Mouse (Mus musculus) lung, embryonic 15.5 days (tissue): ENCODE measurements around the gene Ppih. TPM values are rescaled to one million over a fixed set of nuclear protein-coding genes. Genes with fewer than 3 reads are reported as not detected.

Source experiments
- ATAC-seq: fragments of 200-750 bp; cut with Nextera tagmentation; 2 replicates; pipeline ENCODE4 v1.8.0; 2017; ENCODE audit warnings: moderate number of reproducible peaks, borderline replicate concordance; ENCODE audit not compliant: low FRiP score, low TSS enrichment; ENCODE audit errors: extremely low read depth
- H3K27ac ChIP-seq: fragments of 300-500 bp; sonication (generic); 2 replicates; pipeline ENCODE4 v1.5.1; 2015; ENCODE audit warnings: moderate library complexity, mild to moderate bottlenecking, inconsistent platforms
- H3K27me3 ChIP-seq: fragments of 300-500 bp; sonication (generic); 2 replicates; pipeline ENCODE4 v1.6.1; 2015; ENCODE audit warnings: inconsistent platforms
- H3K36me3 ChIP-seq: fragments of 300-500 bp; sonication (generic); 2 replicates; pipeline ENCODE4 v1.6.1; 2015; ENCODE audit warnings: inconsistent platforms
- H3K4me1 ChIP-seq: fragments of 300-500 bp; sonication (generic); 2 replicates; pipeline ENCODE4 v1.6.1; 2015; ENCODE audit warnings: inconsistent platforms
- H3K4me2 ChIP-seq: fragments of 300-500 bp; sonication (generic); 2 replicates; pipeline ENCODE4 v1.6.1; 2015; ENCODE audit warnings: inconsistent platforms, mild to moderate bottlenecking, moderate library complexity
- H3K4me3 ChIP-seq: fragments of 300-500 bp; sonication (generic); 2 replicates; pipeline ENCODE4 v1.5.1; 2015; ENCODE audit warnings: mild to moderate bottlenecking, inconsistent platforms
- H3K9ac ChIP-seq: fragments of 300-500 bp; sonication (generic); 2 replicates; pipeline ENCODE4 v1.6.1; 2015; ENCODE audit warnings: inconsistent platforms
- H3K9me3 ChIP-seq: fragments of 300-500 bp; sonication (generic); 2 replicates; pipeline ENCODE4 v1.6.1; 2016; ENCODE audit warnings: inconsistent platforms
- whole genome bisulfite sequencing: fragments of 180-500 bp; shearing (Covaris S2); methylation state at CpG from one replicate; pipeline ENCODE4 v1.1.7; 2015; 5-methylcytosine and 5-hydroxymethylcytosine counted together
- polyA plus RNA-seq: library from polyadenylated mRNA; unstranded; fragments of >200 nt; fragmentation: Nextera tagmentation; extraction: Ambion mirVana; gene quantifications from 2 replicates; pipeline ENCODE4 v1.2.1, GENCODE M21; 2015

Gene Ppih
- polyA plus RNA-seq, 1 experiment from 2014 or later: 102 TPM

DNA sequence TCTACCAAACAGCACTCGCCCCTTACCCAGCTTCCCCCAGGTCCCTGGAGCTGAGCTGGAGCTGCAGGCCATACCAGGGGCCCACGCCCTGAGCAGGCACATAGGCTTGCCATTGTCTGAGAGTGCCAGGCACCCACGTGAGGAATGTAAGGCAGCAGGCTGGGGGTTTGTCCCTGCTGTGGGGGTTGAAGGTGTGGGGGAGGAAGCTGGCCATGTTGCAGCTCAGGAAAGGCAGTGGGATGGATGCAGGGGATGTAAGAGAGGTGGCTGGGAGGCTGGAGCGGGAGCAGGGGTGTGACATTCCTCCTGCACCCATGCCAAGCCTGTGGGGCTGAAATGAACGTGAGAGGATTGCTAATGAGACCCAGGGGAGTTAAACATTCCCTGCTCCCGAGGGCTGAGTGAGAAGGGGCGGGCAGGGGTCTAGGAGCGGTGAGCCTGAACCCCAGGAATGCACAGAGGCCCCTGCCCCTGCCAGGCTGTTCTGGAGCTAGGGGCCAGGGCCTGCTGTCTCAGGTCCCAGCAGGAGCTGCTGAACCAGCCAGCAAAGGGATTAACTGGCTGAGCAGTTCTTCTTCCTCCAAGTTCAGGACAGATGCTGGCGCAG, 66.2 kb downstream of the Ppih start:
- Histone ChIP-seq H3K9ac (no peak overlapping the region), H3K36me3 (no peaks in the 10 kb centered on the region), H3K4me1 (peaks cover 16% of the 10 kb centered on the region), H3K9me3 (no peaks in the 10 kb centered on the region), H3K4me2 (no peak overlapping the region), H3K27ac (no peak overlapping the region), H3K4me3 (no peak overlapping the region), H3K27me3 (no peaks in the 10 kb centered on the region)
- 43% methylated on average over 9 of the region's 9 CpGs for WGBS
- ATAC-seq: peak; percentile 27; the same call in 1 of the 2 replicates

DNA sequence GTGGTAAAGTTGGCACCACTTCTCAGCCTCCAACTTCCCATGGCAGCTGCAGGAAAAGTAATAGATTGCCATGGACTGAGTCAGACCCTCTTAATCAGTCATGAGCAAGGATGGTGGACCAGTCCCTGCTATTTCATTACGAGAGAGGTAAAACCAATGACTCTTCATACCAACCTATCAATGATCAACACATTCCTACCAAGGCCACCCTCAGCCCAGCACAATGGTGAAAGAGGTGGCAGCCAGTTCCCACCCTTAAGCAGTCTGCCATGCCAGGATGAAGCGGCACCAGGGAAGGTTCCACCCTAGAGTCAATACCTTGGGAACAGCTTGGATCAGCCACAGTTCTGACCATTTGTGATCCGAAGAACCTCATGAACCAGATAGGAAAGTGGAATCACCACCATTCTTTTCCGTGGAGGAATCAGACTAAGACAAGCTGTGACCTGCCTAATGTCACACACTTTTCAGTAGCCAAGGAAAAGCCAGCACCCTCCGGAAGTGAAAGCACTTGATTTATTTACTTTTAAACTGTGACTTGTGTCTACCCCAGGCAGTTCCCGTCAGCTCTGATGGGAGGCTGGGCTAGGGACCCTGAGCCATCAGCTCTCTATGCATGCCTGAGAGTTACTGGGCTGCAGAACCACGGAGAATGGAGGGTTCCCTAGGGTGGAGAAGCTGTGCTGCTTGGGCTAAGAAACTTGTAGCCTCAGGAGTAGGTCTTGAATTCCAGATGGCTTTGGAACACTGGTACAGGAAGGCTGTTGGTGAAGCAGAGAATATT, 68.1 kb downstream of the Ppih start:
- 38% methylated on average over 7 of the region's 7 CpGs for WGBS
- Histone ChIP-seq H3K9me3 (no peaks in the 10 kb centered on the region), H3K9ac (no peak overlapping the region), H3K27me3 (no peaks in the 10 kb centered on the region), H3K4me2 (no peak overlapping the region), H3K27ac (no peak overlapping the region), H3K4me3 (no peak overlapping the region), H3K4me1 (peaks cover 25% of the 10 kb centered on the region), H3K36me3 (peaks cover 3% of the 10 kb centered on the region; the same call in 1 of the 2 replicates)
- ATAC-seq: no peak

Other genes with a start within 250 kb of the Ppih start
- 83.6 and 87.2 TPM in 2 replicates for gene Slc2a1, start 211.8 kb downstream of the Ppih start, polyA plus RNA-seq
- gene Zfp691, start 146.4 kb downstream of the Ppih start, polyA plus RNA-seq: 7.3 and 7.8 TPM in 2 replicates
- gene Ermap, start 130.5 kb downstream of the Ppih start, polyA plus RNA-seq: 1.5 and 2.2 TPM in 2 replicates
- 112 and 125 TPM in 2 replicates for gene Svbp, start 125.2 kb downstream of the Ppih start, polyA plus RNA-seq
- gene Tmem269, start 102.3 kb downstream of the Ppih start, polyA plus RNA-seq: not detected in 2 replicates
- gene AU022252, start 87.8 kb downstream of the Ppih start, polyA plus RNA-seq: 34.4 and 40.8 TPM in 2 replicates
- gene P3h1, start 87.6 kb downstream of the Ppih start, polyA plus RNA-seq: 38.0 and 38.4 TPM in 2 replicates
- not detected in 2 replicates for gene Cldn19, start 65.1 kb downstream of the Ppih start, polyA plus RNA-seq
- 635 and 678 TPM in 2 replicates for gene Ybx1, start 25.9 kb downstream of the Ppih start, polyA plus RNA-seq
- 5.2 and 5.6 TPM in 2 replicates for gene Ccdc30, start 95.0 kb upstream of the Ppih start, polyA plus RNA-seq
- gene Ppcs, start 101.9 kb upstream of the Ppih start, polyA plus RNA-seq: 35.1 and 36.2 TPM in 2 replicates
- 0.59 and 0.68 TPM in 2 replicates for gene Zmynd12, start 102.3 kb upstream of the Ppih start, polyA plus RNA-seq
- 1.0 and 1.2 TPM in 2 replicates for gene Rimkla, start 172.1 kb upstream of the Ppih start, polyA plus RNA-seq
- gene Foxj3, start 216.5 kb upstream of the Ppih start, polyA plus RNA-seq: 21.0 and 22.0 TPM in 2 replicates
- gene Frg2f1, start 219.0 kb upstream of the Ppih start, polyA plus RNA-seq: 3.0 and 4.3 TPM in 2 replicates